Mouse (Mus musculus): Measurements from ENCODE around the gene Fstl4. TPM values are rescaled to one million over a fixed set of nuclear protein-coding genes. Genes with fewer than 3 reads are reported as not detected.

The Fstl4 gene
- total and polyA plus RNA-seq, 2 experiments, result under 0.01 TPM; not detected in 1

DNA sequence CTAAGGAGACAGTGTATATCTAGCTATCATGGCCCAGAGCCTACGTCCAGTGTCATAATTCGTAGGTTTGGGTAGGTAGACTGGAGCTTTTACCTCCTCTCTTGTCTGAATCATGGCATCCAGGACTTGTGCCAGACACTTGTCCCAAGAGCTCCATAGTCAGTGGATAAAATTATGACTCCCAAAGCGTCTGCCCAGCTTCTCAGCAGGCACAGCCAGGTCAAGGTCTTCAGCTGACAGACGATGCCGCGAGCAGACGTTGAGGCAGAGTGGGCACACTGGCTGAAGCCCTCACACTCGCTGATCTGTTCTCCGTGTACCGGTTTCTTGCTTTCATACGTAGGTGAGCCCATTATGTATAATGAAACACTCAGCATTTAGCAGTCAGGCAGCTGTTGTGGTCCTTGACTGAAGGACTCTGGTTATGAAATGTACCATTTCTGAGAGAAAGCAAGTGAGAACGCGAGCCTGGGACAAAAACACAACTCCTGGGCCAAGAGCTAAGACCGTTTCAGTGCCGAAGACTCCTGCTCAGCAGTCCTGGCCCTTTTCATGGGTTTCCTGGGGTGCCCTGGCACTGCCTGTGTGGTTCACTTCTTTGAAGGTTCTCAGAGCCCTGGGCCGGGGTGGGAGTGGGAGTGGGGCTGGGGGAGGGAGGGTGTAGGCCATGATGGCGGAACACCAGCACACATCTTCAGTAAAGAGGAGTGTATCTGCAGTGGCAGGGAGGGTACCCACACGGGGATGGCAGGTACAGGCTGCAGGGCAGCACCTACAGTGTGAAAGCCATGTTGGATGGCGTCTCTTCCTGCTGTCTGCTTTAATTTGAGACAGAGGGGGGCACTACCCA lies 111.7 kb downstream of the Fstl4 start:
- H3K4me3 ChIP-seq (ENCODE audit: insufficient read depth, low read depth, low read length), result no peak overlapping the region
- no peaks in the 10 kb centered on the region for H3K79me2 ChIP-seq (ENCODE audit: control insufficient read depth, insufficient read depth, low read length)
- H3K9ac ChIP-seq (ENCODE audit: low read depth, low read length), result no peak overlapping the region
- WGBS, result 81% methylated on average over 19 of the region's 19 CpGs
- no peak for TF ChIP-seq POLR2A (IDR thresholded peaks at IDR 0.05; ENCODE audit: extremely low read depth, insufficient read depth, low read length)
- TF ChIP-seq CTCF (IDR thresholded peaks at IDR 0.05; ENCODE audit: low read depth, low read length), result no peak
- DNase-seq (ENCODE audit: extremely low read depth, low read depth, low spot score), result no peak
- H3K27me3 ChIP-seq (ENCODE audit: control insufficient read depth, insufficient read depth, low read length), result peaks cover 4% of the 10 kb centered on the region; the same call in 1 of the 2 replicates
- H3K4me1 ChIP-seq (ENCODE audit: control insufficient read depth, insufficient read depth, low read length), result no peaks in the 10 kb centered on the region
- no peak overlapping the region for H3K27ac ChIP-seq (replicated peaks; ENCODE audit: insufficient read depth, low read depth, low read length)
- no peaks in the 10 kb centered on the region for H3K36me3 ChIP-seq (ENCODE audit: control insufficient read depth, insufficient read depth, low read length)

DNA sequence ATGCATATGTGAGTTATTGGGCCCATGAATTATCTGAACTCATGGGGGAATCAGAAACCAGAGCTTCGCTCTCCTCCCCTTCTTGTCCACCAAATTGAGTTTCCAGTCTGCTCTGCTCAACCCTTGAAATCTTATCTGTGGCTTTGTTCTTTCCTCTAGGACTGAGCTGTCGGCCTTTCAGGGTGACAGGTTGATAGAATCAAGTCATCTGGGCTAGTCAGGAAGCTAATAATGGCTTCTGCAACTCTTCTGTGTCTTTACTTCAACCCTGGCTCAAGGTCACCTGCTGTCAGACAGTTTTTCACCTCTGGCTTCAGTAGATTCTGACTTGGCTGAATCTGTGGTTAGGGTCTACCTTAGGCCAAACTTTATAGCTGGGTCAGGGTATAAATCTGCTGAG lies 113.2 kb downstream of the Fstl4 start:
- no peak for DNase-seq (ENCODE audit: extremely low read depth, low read depth, low spot score)
- no peaks in the 10 kb centered on the region for H3K4me1 ChIP-seq (ENCODE audit: control insufficient read depth, insufficient read depth, low read length)
- H3K79me2 ChIP-seq (ENCODE audit: control insufficient read depth, insufficient read depth, low read length), result no peaks in the 10 kb centered on the region
- no peak overlapping the region for H3K27ac ChIP-seq (replicated peaks; ENCODE audit: insufficient read depth, low read depth, low read length)
- H3K4me3 ChIP-seq (ENCODE audit: insufficient read depth, low read depth, low read length), result no peak overlapping the region
- no peak for TF ChIP-seq CTCF (IDR thresholded peaks at IDR 0.05; ENCODE audit: low read depth, low read length)
- no peak for TF ChIP-seq POLR2A (IDR thresholded peaks at IDR 0.05; ENCODE audit: extremely low read depth, insufficient read depth, low read length)
- 75% methylated on average over 2 of the region's 2 CpGs for WGBS
- peaks cover 4% of the 10 kb centered on the region; the same call in 1 of the 2 replicates for H3K27me3 ChIP-seq (ENCODE audit: control insufficient read depth, insufficient read depth, low read length)
- no peaks in the 10 kb centered on the region for H3K36me3 ChIP-seq (ENCODE audit: control insufficient read depth, insufficient read depth, low read length)
- no peak overlapping the region for H3K9ac ChIP-seq (ENCODE audit: low read depth, low read length)

- no peak for DNase-seq (ENCODE audit: extremely low read depth, low read depth, low spot score)
- Histone ChIP-seq H3K4me3 (ENCODE audit: insufficient read depth, low read depth, low read length) (no peak overlapping the region), H3K27ac (replicated peaks; ENCODE audit: insufficient read depth, low read depth, low read length) (no peak overlapping the region), H3K9ac (ENCODE audit: low read depth, low read length) (no peak overlapping the region), H3K36me3 (ENCODE audit: control insufficient read depth, insufficient read depth, low read length) (no peaks in the 10 kb centered on the region), H3K4me1 (ENCODE audit: control insufficient read depth, insufficient read depth, low read length) (no peaks in the 10 kb centered on the region), H3K27me3 (ENCODE audit: control insufficient read depth, insufficient read depth, low read length) (no peaks in the 10 kb centered on the region), H3K79me2 (ENCODE audit: control insufficient read depth, insufficient read depth, low read length) (no peaks in the 10 kb centered on the region)
- 82% methylated on average over 2 of the region's 2 CpGs for WGBS
- TF ChIP-seq POLR2A (IDR thresholded peaks at IDR 0.05; ENCODE audit: extremely low read depth, insufficient read depth, low read length), result no peak
- no peak for TF ChIP-seq CTCF (IDR thresholded peaks at IDR 0.05; ENCODE audit: low read depth, low read length)
Observed at GRCm38 (mm10) chr11:52879958-52880357, 115.5 kb downstream of the Fstl4 start.

GRCm38 (mm10) chr11:52886559-52887303 lies 122.3 kb downstream of the Fstl4 start:
- Histone ChIP-seq H3K36me3 (ENCODE audit: control insufficient read depth, insufficient read depth, low read length) (no peaks in the 10 kb centered on the region), H3K79me2 (ENCODE audit: control insufficient read depth, insufficient read depth, low read length) (no peaks in the 10 kb centered on the region), H3K27ac (replicated peaks; ENCODE audit: insufficient read depth, low read depth, low read length) (no peak overlapping the region), H3K4me3 (ENCODE audit: insufficient read depth, low read depth, low read length) (no peak overlapping the region), H3K4me1 (ENCODE audit: control insufficient read depth, insufficient read depth, low read length) (no peaks in the 10 kb centered on the region), H3K9ac (ENCODE audit: low read depth, low read length) (no peak overlapping the region), H3K27me3 (ENCODE audit: control insufficient read depth, insufficient read depth, low read length) (no peaks in the 10 kb centered on the region)
- TF ChIP-seq POLR2A (IDR thresholded peaks at IDR 0.05; ENCODE audit: extremely low read depth, insufficient read depth, low read length), result no peak
- no peak for TF ChIP-seq CTCF (IDR thresholded peaks at IDR 0.05; ENCODE audit: low read depth, low read length)
- DNase-seq (ENCODE audit: extremely low read depth, low read depth, low spot score), result no peak
- WGBS, result 34% methylated on average over 6 of the region's 6 CpGs

DNA sequence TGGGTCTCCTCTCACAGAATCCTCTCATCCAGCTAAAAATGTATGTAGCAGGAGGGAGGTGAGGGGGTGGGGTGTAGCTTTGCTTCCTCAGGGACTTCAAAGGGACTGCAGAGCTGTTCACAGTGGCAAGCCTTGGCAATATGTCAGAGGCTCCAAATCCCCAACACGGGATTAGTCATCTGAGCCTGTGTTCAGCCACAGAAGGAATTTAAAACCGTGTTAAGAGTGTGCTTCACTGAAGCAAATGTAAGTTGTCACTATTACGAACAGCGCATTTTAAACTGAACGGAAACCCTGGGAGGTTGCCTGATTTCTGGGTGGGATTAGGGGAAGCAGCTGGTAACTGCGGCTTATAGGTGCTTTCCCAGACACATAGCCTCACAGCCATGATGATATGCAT lies 123.7 kb downstream of the Fstl4 start:
- WGBS, result 53% methylated on average over 6 of the region's 6 CpGs
- Histone ChIP-seq H3K9ac (ENCODE audit: low read depth, low read length) (no peak overlapping the region), H3K27me3 (ENCODE audit: control insufficient read depth, insufficient read depth, low read length) (no peaks in the 10 kb centered on the region), H3K4me1 (ENCODE audit: control insufficient read depth, insufficient read depth, low read length) (no peaks in the 10 kb centered on the region), H3K27ac (replicated peaks; ENCODE audit: insufficient read depth, low read depth, low read length) (no peak overlapping the region), H3K36me3 (ENCODE audit: control insufficient read depth, insufficient read depth, low read length) (no peaks in the 10 kb centered on the region), H3K4me3 (ENCODE audit: insufficient read depth, low read depth, low read length) (no peak overlapping the region), H3K79me2 (ENCODE audit: control insufficient read depth, insufficient read depth, low read length) (no peaks in the 10 kb centered on the region)
- TF ChIP-seq POLR2A (IDR thresholded peaks at IDR 0.05; ENCODE audit: extremely low read depth, insufficient read depth, low read length), result no peak
- TF ChIP-seq CTCF (IDR thresholded peaks at IDR 0.05; ENCODE audit: low read depth, low read length), result no peak
- DNase-seq (ENCODE audit: extremely low read depth, low read depth, low spot score), result no peak

All from liver, adult 2 months (tissue).